Mouse (Mus musculus) intestine, embryonic 15.5 days (tissue): ENCODE results near the gene Ear2. TPM values are rescaled to one million over a fixed set of nuclear protein-coding genes. Genes with fewer than 3 reads are reported as not detected.
"Not testable (repeated sequence)": the region's sequence is repeated elsewhere in the genome, so short reads cannot be mapped to it uniquely, and the experiment has no call there.

ENCODE experiments used
- ATAC-seq: fragments of 200-750 bp; cut with Nextera tagmentation; 2 replicates; pipeline ENCODE4 v1.8.0; 2017; ENCODE audit warnings: moderate TSS enrichment, moderate library complexity
- H3K27ac ChIP-seq: fragments of 300-500 bp; sonication (generic); 2 replicates; pipeline ENCODE4 v1.5.1; 2015; ENCODE audit warnings: mild to moderate bottlenecking, inconsistent platforms
- H3K27me3 ChIP-seq: fragments of 300-500 bp; sonication (generic); replicated peaks from 2 replicates; pipeline ENCODE4 v1.6.1; 2015; ENCODE audit warnings: inconsistent platforms
- H3K36me3 ChIP-seq: fragments of 300-500 bp; sonication (generic); 2 replicates; pipeline ENCODE4 v1.6.1; 2015; ENCODE audit warnings: inconsistent platforms
- H3K4me1 ChIP-seq: fragments of 300-500 bp; sonication (generic); replicated peaks from 2 replicates; pipeline ENCODE4 v1.6.1; 2015; ENCODE audit warnings: inconsistent platforms
- H3K4me2 ChIP-seq: fragments of 300-500 bp; sonication (generic); replicated peaks from 2 replicates; pipeline ENCODE4 v1.6.1; 2015; ENCODE audit warnings: mild to moderate bottlenecking, inconsistent platforms
- H3K4me3 ChIP-seq: fragments of 300-500 bp; sonication (generic); replicated peaks from 2 replicates; pipeline ENCODE4 v1.5.1; 2015; ENCODE audit warnings: inconsistent platforms
- H3K9ac ChIP-seq: fragments of 300-500 bp; sonication (generic); 2 replicates; pipeline ENCODE4 v1.6.1; 2015; ENCODE audit warnings: inconsistent platforms
- H3K9me3 ChIP-seq: fragments of 300-500 bp; sonication (generic); 2 replicates; pipeline ENCODE4 v1.6.1; 2016; ENCODE audit warnings: inconsistent platforms
- WGBS: fragments of 180-500 bp; shearing (Covaris S2); methylation state at CpG from one replicate; pipeline ENCODE4 v1.1.7; 2015; 5-methylcytosine and 5-hydroxymethylcytosine counted together
- polyA plus RNA-seq: library from polyadenylated mRNA; unstranded; fragments of >200 nt; fragmentation: Nextera tagmentation; extraction: Ambion mirVana; gene quantifications from 2 replicates; pipeline ENCODE4 v1.2.1, GENCODE M21; 2015

The Ear2 gene
- 0.33 and 0.89 TPM in 2 replicates for polyA plus RNA-seq

DNA sequence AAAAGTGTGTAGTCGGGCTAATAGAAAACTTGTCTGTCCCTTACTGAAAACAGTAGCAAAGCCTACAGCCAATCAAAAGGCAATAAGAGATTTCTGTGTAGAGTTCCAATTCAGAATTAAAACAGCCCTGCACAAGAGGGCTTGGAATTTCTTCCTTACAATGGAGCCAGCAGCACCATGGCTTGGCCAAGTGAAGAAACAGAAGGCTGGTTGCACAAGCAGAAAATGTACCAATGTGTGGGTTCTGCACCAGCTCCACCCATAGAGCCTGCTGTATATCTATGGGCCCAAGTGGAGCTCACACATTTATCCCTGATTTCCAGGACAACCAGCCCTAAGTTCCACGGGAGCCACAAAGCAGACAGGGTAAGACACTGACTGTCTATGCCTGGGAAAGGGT is at the start of gene Ear2:
TSS of gene Ear2 (plus strand) at position 301 of the 400 bp plus-strand sequence.
- H3K4me3 ChIP-seq, H3K9me3 ChIP-seq, ATAC-seq, H3K36me3 ChIP-seq, H3K27ac ChIP-seq, H3K27me3 ChIP-seq, H3K4me1 ChIP-seq, H3K9ac ChIP-seq, H3K4me2 ChIP-seq: not testable (repeated sequence)
- 82% methylated on average over 2 of the region's 2 CpGs for WGBS

DNA sequence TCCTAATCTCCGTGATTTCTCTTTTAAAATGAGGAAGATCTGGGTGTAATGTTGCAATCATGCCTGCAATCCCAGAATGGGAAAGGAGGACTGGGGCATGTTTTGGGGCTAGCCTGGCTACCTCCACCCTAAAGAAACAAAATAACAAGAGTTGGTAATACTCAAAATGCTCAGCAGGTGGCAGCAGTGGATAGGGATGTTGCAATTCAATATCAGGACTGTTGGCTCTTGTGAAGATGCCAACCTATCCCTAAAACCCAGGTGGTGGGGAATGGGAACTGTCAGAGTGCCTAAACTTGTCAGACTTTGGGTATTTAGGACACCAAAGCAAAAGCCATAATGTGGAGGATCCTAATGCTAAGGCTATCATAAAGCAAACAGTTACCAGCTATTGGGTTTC is 34.6 kb upstream of the Ear2 start:
- not testable (repeated sequence) for H3K4me2 ChIP-seq, H3K27ac ChIP-seq, ATAC-seq, H3K4me3 ChIP-seq, H3K9ac ChIP-seq, H3K4me1 ChIP-seq, H3K27me3 ChIP-seq, H3K9me3 ChIP-seq, H3K36me3 ChIP-seq
- WGBS = 63% methylated on average over 1 of the region's 1 CpGs

DNA sequence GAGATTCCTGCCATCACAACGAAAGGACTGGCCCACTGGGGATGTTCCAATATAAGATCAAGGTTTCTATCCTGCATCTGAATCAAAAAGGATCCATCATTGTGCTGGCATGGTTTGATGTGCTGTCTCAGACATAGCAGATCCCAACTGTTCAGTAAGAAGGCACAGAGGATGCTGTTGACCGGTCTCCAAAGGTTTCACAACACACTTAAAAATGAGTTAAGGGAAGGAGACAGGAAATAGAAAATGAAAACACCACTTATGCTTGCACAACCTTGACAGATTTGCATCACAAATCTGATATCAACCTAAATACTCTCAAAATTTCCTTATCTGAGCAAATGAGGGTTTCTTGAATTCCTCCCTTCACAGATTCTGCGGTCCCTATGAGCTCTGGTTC is 31.9 kb upstream of the Ear2 start:
- H3K9me3 ChIP-seq, ATAC-seq, H3K4me2 ChIP-seq, H3K9ac ChIP-seq, H3K4me1 ChIP-seq, H3K36me3 ChIP-seq, H3K27me3 ChIP-seq, H3K27ac ChIP-seq, H3K4me3 ChIP-seq: not testable (repeated sequence)
- WGBS = 77% methylated on average over 2 of the region's 3 CpGs

DNA sequence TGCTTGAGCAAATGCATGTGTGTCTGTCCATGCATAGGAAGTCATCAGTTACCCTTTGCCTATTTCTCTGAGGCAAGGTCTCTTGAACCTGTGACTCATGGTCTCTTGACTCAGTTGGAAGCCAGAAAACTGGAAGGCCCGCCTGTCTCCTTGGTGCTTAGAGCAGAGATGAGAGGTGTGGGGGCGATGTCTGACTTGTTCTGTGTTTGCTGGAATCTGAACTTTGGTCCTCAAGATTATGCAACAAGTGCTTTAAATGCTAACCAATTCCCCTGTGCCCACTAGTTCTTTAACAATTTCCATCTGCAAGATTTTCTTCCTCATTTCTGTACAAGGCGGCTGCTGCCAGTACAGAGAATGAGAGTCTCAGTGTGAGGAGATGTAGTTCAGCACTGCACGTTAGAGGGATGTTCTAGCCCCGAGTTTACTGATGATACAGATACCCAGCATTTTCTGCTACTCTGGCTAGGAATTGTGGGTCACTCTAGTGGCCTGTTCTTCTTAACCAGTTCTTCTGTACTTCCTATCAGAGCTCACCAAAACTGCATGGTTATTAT is 24.6 kb upstream of the Ear2 start:
- not testable (repeated sequence) for H3K9me3 ChIP-seq, H3K36me3 ChIP-seq, H3K9ac ChIP-seq, H3K4me1 ChIP-seq, H3K4me3 ChIP-seq, H3K27me3 ChIP-seq, H3K27ac ChIP-seq, H3K4me2 ChIP-seq
- peak; percentile 90 for ATAC-seq
- WGBS = 68% methylated on average over 5 of the region's 5 CpGs

DNA sequence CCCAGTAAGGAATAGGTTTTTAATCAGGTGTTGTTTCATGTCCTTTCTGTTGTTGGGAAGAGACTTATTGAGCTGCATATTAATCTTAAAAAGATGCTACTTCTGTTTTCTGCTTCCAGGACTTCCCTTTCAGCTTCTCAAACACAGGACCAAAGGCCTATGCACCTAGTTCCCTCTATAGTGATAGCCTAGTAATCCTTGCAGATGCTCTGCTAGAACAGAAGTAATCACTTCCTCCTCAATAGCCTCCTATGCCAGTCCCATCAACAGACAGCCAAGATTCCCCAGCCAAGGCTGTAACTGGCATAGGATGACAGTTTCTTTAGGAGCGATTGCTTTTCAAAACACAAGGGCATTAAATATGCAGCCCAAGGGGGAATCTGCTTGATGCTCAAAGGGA is 15.9 kb upstream of the Ear2 start:
- not testable (repeated sequence) for H3K27ac ChIP-seq, H3K4me2 ChIP-seq, H3K36me3 ChIP-seq, H3K9ac ChIP-seq, H3K4me1 ChIP-seq, H3K9me3 ChIP-seq, H3K4me3 ChIP-seq, ATAC-seq, H3K27me3 ChIP-seq
- WGBS = 86% methylated on average over 1 of the region's 1 CpGs

DNA sequence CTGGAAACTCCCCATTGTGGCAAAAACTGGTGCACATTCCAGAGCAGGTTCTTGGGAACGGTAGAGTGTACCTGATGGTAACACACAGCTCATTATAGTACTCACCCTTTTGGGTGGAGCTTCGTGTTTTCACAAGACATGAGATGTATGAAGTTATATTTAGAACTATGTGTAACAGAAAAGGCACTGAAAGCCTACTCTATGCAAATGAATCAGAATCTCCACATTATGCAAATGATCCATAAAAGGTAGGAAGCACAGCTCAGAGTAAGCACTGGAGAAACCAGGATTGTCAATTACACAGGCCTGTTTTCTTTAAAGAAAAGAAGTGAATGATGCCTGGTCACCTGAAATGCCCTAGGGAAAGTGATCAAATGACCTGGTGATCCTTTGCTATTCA is 14.9 kb upstream of the Ear2 start:
- not testable (repeated sequence) for H3K27me3 ChIP-seq, H3K9ac ChIP-seq, H3K4me1 ChIP-seq, H3K27ac ChIP-seq, ATAC-seq, H3K9me3 ChIP-seq, H3K4me3 ChIP-seq, H3K36me3 ChIP-seq, H3K4me2 ChIP-seq
- 76% methylated on average over 2 of the region's 2 CpGs for WGBS

DNA sequence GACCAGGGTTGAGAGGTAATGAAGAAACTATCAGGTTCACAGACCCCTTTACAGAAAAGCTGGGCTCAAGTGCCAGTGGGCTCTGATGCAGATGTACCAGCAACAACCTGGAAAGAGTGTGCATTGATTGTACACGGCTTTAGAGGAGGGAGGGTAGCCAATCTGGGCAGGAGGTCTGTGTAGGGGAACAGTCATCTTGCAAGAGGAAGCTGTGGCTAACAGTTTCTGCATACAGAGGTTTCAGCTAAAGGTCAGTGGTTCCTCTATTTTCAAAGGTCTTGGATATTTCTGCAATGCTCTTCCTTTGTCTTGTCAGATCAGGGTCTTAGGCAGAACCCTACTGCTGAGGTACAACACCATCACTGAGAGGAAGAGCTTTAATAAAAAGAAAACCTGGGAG is 10.9 kb upstream of the Ear2 start:
- not testable (repeated sequence) for ATAC-seq, H3K4me1 ChIP-seq, H3K4me3 ChIP-seq, H3K9me3 ChIP-seq, H3K9ac ChIP-seq, H3K27me3 ChIP-seq, H3K36me3 ChIP-seq, H3K27ac ChIP-seq, H3K4me2 ChIP-seq
- WGBS = 74% methylated on average over 1 of the region's 1 CpGs

DNA sequence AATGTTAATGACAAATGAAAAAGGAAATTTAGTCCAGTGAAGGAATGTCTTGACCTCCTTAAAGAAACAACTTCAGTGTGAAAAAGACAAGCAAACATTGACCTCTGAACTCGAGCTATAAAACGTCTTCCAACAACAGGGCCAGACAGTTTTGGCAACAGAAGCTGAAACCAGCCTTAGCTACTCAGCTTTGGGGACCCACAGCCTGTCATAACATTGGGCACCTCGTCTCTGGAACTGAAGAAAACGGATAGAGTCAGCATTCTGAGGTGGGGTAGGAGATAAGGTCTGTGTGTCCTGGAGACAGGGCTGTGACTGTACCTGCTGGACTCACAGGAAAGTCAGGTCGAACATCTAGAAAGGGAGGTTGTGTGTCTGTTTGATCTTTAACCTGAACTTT is 8.0 kb upstream of the Ear2 start:
- not testable (repeated sequence) for H3K27ac ChIP-seq, H3K4me2 ChIP-seq, H3K4me1 ChIP-seq, ATAC-seq, H3K9ac ChIP-seq, H3K4me3 ChIP-seq, H3K27me3 ChIP-seq, H3K36me3 ChIP-seq, H3K9me3 ChIP-seq
- WGBS = 20% methylated on average over 5 of the region's 5 CpGs

DNA sequence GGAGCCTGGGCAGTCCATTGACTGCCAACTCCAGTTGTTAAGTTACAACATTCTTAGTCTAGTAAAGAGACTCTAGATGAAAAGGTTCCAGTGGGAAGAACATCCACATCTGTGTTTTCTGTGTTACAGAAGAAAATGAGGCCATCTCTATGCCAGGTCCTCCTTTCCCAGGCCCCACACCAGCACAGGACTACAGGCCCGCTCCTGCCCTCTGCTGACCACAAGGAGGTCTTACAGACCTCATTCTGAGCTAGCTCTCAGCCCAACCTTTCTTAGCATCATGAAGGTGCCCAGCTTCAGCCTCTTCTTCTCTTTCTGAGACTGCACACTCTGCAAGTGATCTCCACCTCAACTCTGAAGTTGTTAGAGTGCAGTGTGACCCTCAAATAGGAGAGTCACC is 2.4 kb upstream of the Ear2 start:
- WGBS = no CpG with 5 or more reads among the region's 1 CpGs
- H3K4me3 ChIP-seq, H3K4me2 ChIP-seq, H3K36me3 ChIP-seq, H3K4me1 ChIP-seq, ATAC-seq, H3K27ac ChIP-seq, H3K9me3 ChIP-seq, H3K27me3 ChIP-seq, H3K9ac ChIP-seq: not testable (repeated sequence)

DNA sequence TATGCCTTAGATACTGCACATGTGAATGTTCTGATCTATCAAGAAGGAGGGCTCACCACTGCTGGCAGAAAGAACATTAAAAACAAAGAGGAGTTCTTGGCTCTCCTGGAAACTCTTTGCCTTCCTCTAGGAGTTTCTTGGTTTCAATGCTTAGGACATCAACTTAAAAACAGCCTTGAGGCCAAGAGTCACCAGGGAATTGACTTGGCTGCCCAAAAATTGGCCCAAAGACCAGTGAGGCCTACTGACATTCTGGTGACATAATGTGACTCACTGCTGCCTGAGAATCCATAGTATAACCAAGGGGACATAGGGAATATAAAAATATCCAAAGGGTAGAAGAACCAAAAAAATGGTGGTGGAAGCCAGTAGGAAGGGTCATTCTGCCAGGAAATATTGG is 8.5 kb downstream of the Ear2 start:
- no peak overlapping the region for H3K4me2 ChIP-seq
- H3K9ac ChIP-seq = no peak overlapping the region
- no peaks in the 10 kb centered on the region for H3K4me1 ChIP-seq
- H3K27me3 ChIP-seq = no peaks in the 10 kb centered on the region
- H3K27ac ChIP-seq = no peak overlapping the region
- no peak for ATAC-seq
- H3K9me3 ChIP-seq = no peaks in the 10 kb centered on the region
- no peaks in the 10 kb centered on the region for H3K36me3 ChIP-seq
- no peak overlapping the region for H3K4me3 ChIP-seq

DNA sequence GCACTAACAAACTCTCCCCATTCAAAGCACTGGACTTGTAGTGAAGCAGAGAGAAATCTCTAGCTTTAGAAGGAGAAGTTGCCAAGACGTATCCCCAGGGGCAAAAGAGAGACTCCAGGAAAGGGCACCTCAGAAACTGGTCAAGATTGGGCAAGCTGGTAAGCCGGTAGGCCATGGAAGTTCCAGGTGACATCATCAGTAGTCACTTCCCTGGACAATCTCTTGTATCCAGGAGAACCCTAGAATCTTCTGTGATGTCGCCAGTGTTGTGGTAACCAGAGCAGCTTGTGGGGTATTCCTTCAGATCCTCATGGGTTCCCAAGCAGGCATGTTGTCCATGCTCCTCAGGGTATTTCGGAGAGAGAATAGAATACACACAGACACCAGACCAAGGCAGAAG is 21.1 kb downstream of the Ear2 start, which contains the start of gene Gm3327:
TSS of gene Gm3327 (plus strand) at position 301 of the 400 bp plus-strand sequence.
- H3K27me3 ChIP-seq, H3K36me3 ChIP-seq, H3K4me1 ChIP-seq, H3K4me2 ChIP-seq, H3K9me3 ChIP-seq, H3K4me3 ChIP-seq, ATAC-seq, H3K27ac ChIP-seq, H3K9ac ChIP-seq: not testable (repeated sequence)
- whole genome bisulfite sequencing = 90% methylated on average over 4 of the region's 4 CpGs
